Mouse (Mus musculus) brain, embryonic 14.5 days (tissue): ENCODE measurements around the gene Gtpbp8. TPM values are rescaled to one million over a fixed set of nuclear protein-coding genes. Genes with fewer than 3 reads are reported as not detected.
A peak's percentile ranks its signal among the peaks of the same experiment; 100 is the strongest.

Experiments used
- DNase-seq: peaks from one replicate; pipeline ENCODE4 v3.0.0-alpha.2; 2011; ENCODE audit warnings: low read depth
- CTCF ChIP-seq: fragments of 200-500 bp; IDR thresholded peaks from 2 replicates; pipeline ENCODE4 v1.5.1; 2012; ENCODE audit warnings: inconsistent platforms, mild to moderate bottlenecking, moderate library complexity, borderline replicate concordance; ENCODE audit not compliant: insufficient read depth, insufficient read length; ENCODE audit errors: extremely low read depth
- POLR2A ChIP-seq: fragments of 200-500 bp; IDR thresholded peaks from 2 replicates; pipeline ENCODE4 v1.6.1; 2012; ENCODE audit warnings: mild to moderate bottlenecking, inconsistent platforms, borderline replicate concordance; ENCODE audit not compliant: poor library complexity, insufficient read depth, insufficient read length, severe bottlenecking; ENCODE audit errors: extremely low read depth
- polyA plus RNA-seq: library from polyadenylated mRNA; depleted of rRNA; stranded (reverse); fragments of >200 nt; gene quantifications from 2 replicates; pipeline ENCODE4 v1.2.3, GENCODE M21; 2012; rRNA removed

Gtpbp8 gene
- polyA plus RNA-seq = 16.2 and 18.6 TPM in 2 replicates

DNA sequence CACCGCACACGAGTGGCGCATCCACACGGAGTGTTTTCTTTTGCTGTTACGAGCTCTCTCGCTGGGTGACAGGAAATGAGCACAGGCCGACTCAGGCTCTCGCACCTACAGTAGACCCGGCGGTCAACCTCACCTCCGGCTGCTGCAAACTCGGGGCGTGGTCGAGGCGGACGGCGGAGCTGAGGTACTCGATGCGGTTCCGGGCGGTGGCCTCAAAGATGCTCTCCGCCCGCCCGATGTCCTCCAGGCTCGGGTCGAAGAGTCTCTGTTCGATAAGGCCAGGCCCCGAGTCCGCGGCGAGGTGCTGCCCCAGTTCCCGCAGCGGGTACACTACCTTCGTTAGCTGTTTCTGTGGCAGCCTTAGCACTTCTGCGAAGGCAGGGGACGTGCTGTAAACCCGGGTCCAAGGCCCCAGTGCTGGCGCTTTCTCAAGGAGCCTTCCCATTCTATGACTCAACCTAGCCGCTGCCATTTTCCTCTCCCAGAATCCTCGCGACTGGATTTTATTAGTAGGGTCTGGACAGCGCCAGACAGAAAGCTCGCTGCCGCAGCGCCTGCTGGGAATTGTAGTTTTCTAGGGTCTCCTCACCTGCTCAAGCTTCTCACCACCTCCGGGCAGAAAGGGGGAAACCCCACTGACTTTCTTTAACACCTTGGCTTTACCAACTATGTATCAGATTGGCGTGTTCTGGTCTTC, at the start of gene Gtpbp8:
TSS of gene Gtpbp8 (minus strand) at position 498 of the 697 bp plus-strand sequence.
- no peak for TF ChIP-seq CTCF
- peak; percentile 54; the same call in 1 of the 2 replicates for TF ChIP-seq POLR2A
- peak; percentile 95 for DNase-seq

DNA sequence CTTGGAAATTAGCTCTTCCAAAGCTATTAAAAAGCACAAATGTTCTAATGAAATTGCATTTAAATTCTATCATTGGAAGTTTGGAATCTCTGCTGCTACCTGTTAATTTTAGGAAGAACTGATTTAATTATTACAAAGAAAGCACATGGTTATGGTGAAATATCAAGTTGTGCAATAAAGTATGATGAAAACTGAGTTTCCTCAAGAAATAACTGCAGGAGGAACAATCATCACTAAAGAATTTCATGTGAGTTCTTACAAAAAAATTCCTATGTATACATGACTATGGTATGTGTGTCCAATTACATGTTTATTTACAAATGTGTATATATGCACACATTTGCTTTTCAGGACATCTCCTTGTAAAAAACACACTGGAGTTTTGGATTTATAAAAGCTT, 48.3 kb upstream of the Gtpbp8 start:
- TF ChIP-seq CTCF (no peak), POLR2A (no peak)
- DNase-seq = no peak

DNA sequence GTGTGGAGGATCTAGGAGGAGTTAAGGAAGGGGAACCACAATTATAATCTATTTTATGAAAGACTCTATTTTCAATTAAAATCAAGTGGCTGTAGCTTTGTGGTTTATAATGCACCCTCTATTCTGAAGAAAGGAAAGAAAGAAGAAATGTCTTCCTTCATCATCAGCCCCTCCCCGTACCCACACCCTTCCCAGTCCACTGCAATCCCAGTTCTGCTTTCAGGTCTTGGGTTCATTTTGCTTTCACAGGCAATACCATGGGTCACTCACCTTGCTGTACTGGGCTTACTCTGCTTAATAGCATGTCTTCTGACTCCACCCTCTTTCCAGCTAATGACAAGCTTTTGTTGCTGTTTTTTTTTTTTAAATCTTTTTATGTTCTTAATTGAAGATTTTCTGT, 40.8 kb upstream of the Gtpbp8 start:
- TF ChIP-seq CTCF (no peak), POLR2A (no peak)
- no peak for DNase-seq

DNA sequence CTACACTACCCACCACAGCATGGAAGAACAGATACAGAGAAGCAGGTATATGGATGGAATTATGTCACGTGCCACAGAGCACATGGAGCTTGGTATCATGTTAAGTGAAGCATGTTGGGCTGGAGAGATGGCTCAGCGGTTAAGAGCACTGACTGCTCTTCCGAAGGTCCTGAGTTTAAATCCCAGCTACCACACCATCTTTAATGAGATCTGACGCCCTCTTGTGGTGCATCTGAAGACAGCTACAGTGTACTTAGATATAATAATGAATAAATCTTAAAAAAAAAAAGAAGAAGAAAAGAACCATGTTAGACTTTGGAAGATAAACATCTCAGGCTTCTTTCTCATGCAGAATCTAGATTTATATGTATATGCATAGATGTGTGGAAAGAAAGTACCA, 34.6 kb upstream of the Gtpbp8 start:
- DNase-seq = no peak
- TF ChIP-seq POLR2A (no peak), CTCF (no peak)

DNA sequence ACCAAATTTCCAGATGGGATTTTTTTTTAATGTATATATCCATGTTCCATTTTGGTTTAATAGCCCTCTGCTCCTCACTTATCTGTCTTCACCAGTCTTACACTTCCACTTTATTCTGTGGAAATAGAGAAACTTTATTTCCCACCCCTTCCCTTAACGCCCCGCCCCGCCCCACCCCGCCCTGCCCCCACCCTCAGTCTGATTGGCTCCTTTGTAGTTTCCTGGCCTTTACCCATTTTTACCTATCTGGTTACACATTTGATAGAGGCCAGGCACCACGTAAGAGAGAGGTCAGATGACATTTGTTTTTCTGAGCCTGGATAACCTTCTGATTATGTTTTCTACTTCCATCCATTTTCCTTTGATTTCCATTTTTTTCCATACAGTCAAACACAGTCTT, 33.3 kb upstream of the Gtpbp8 start:
- DNase-seq = no peak
- TF ChIP-seq CTCF = no peak

DNA sequence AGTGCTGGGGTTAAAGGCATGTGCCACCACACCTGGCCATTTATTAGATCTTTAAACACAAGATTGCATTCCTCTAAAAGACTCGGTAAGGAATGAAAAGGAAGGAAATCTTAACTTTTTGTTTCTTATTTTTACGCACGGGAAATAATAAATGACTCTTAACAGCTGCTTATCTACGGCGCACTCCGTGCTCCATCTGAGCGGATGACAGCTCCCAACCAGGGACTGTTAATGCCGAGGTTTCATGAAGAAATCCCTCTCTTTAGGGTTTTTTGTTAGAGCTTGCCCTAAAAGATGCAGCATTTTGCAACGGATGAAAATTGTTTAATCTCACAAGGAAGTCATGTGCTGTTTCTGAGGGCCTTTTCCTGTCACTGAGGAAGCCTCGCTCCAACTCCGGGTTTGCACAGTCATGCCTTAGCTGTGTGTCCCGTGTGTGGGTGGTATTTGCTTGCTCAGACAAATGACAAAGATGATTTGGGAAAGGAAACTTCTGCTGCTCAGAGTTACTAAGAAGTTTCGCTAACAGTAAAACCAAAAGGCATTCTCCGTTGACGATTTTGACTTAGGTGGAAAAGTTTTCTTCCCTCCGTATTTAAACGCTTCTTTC, 32.5 kb upstream of the Gtpbp8 start:
- TF ChIP-seq POLR2A = no peak
- no peak for DNase-seq

DNA sequence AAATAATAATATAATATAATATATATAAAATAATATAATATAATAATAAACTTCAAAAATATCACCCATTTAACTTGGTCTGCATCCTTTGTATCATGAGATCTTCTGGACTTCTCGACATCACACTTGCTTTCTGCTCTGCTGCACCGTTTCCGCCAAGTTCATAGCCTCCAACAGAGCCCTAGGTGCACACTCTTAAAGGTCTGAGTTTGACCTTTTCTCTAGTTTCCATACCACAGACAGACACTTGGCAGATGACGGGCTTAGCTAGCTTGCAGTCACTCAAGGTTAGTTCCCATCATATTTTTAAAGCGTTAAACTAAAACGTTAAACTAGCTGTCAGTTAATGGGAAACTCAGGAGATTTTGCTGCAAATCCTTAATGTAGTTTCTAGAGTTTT, 28.0 kb upstream of the Gtpbp8 start:
- DNase-seq = no peak
- TF ChIP-seq POLR2A (no peak), CTCF (no peak)

DNA sequence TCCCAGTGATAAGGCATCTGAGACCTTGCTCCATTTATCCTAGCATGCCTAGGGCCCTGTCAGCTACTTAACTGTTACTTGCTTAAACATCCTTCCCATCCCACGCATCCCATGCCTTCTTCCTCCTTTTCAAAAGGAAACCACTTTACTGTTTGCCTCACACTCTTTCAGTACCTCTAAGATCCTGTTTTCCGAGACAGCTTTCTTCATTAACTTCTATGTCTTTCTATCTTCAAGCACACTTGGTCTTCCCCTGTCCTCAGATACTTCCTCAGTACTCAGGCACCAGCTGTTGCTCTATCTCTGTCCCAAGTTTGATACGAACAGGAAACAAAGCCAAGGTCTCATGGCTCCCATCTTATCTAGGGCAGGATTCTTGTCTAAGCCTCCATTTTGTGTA, 27.5 kb upstream of the Gtpbp8 start:
- DNase-seq = no peak
- no peak for TF ChIP-seq CTCF
- TF ChIP-seq POLR2A = no peak

DNA sequence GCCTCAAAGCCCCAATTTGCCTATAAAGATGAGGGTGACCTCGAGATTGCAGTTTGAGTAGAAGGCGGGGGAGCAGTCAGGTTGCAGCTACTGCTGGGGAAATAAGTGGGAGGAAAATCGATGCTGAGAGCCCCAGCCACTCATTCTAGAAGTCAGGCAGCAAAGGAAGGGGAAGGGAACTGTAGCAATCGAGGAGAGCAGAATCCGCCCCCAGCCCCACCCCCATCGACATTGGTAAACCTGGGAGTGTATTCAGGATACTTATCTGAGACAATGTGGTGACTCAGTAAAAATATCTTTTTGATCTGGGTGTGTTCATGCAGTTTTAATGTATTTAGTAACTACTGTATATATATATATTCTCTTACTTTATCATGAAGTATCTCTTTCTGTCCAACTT, 26.4 kb upstream of the Gtpbp8 start:
- TF ChIP-seq POLR2A (no peak), CTCF (no peak)
- no peak for DNase-seq

DNA sequence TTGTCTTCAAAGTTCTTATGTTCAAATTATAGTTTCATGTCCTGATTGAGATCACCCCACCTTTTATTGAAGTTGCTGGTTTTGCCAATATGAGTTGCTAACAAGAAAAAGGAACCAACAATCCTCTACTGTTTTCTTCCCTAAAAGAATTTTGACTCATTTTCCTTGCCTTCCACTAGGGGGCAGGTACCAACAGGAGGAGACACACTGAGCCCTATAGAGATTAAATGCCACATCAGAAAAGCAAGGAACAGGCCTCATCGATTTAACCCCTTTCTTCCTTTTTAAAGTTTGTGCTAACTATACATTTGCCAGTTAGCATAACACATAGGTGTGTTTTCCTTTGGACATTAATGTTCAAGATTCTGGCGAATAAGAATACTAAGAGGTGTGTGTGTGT, 21.8 kb upstream of the Gtpbp8 start:
- TF ChIP-seq CTCF (peak; percentile 62; the same call in 1 of the 2 replicates), POLR2A (no peak)
- DNase-seq = peak; percentile 61

DNA sequence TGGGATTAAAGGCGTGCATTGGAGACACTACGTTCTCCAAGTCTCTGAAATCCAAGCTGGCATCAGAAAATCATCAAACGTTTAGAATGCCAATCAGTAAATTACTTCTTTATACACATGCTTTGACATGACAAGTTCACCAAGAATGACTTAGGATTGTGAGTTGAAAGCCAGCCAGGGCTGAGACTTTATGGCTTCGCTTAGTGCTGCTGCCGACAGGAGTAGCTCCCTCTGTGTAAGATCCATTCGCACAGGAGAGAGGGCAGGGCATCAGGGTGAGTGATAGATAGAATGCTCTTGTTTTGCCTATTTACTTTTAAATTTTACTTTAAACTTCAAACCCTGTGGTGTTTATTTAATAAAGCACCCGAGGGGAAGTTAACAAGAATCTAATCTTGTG, 21.3 kb upstream of the Gtpbp8 start:
- no peak for DNase-seq
- TF ChIP-seq CTCF (no peak), POLR2A (no peak)

DNA sequence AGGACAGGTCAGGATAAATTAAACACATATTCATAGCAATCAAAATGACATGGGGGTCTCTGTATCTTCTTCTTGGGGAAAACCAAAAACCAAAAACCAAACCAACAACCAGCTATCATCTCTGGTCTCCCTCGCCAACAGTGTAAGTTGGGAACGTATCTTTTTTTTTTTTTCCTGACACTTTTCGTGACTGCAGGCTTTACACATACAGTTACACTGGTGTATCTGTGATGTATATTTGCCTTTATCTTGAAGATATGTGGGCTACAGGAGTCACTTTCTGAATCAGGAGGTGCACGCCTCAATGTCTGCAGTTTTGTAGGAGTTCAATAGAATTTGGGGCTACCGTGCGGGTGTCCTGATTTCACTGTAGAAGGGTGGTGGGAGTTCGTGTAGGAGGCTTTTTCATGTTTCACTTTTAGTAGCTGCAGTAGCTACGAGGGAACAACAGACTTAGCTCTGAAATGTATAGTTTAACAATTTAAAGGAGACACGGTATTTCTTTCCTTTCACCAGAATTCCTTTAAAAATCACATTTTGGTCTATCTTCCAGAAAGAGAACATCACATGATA, 20.2 kb upstream of the Gtpbp8 start:
- no peak for DNase-seq
- TF ChIP-seq POLR2A (no peak), CTCF (no peak)
